Mouse (Mus musculus) retina, adult 2 months (tissue): Measurements from ENCODE around the gene Gm21970.
A peak's percentile ranks its signal among the peaks of the same experiment; 100 is the strongest.

Source experiments
- DNase-seq: peaks from one replicate; pipeline ENCODE4 v3.0.0-alpha.2; 2012; ENCODE audit warnings: low read depth, low spot score

Gene Gm21970

GRCm38 (mm10) chr16:91391421-91391820 lies at the start of gene Gm21970:
TSS of gene Gm21970 (plus strand) at chr16:91391721.
- no peak for DNase-seq

DNA sequence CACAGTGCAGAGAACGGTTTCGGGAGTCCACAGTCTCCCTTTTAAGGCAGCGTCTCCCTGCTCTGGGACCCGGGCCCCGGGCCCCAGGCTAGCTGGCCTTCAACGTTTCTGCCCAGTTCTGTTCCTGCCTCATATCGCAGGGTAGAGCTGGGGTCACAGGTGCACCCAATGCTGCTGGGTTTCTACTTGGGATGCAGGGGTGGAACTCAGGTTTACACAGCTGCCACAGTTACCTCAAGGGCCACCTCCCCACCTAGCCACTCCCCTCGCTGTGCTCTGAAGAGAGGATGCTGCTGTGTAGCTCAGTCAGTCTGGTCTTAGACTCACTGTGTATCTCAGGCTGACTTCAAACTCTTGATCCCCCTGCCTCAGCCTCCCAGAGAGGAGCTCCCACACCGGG lies 45.0 kb upstream of the Gm21970 start:
- DNase-seq: no peak

- DNase-seq: no peak
Measured at GRCm38 (mm10) chr16:91347491-91348263, 43.8 kb upstream of the Gm21970 start.

DNA sequence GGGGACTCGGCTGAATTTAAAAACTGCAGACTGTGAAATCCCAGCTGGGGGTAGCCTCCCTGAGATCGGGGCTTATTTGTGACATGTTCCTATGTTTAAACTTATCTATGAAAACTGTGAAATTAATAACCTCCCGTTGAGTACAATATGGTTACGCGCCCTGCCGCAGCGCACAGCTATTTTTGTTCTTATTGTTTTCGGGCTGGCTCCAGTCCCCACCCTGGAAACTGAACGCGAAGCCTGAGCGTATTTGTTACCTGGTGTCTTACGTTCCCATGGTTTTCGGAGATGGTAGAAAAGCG lies 43.3 kb upstream of the Gm21970 start:
- DNase-seq: no peak

GRCm38 (mm10) chr16:91348588-91349330 lies 42.8 kb upstream of the Gm21970 start:
- DNase-seq: no peak

GRCm38 (mm10) chr16:91352084-91352562 lies 39.4 kb upstream of the Gm21970 start:
- peak; percentile 45 for DNase-seq

GRCm38 (mm10) chr16:91352749-91353148 lies 38.8 kb upstream of the Gm21970 start:
- DNase-seq: no peak

GRCm38 (mm10) chr16:91353177-91353576 lies 38.3 kb upstream of the Gm21970 start:
- DNase-seq: no peak

DNA sequence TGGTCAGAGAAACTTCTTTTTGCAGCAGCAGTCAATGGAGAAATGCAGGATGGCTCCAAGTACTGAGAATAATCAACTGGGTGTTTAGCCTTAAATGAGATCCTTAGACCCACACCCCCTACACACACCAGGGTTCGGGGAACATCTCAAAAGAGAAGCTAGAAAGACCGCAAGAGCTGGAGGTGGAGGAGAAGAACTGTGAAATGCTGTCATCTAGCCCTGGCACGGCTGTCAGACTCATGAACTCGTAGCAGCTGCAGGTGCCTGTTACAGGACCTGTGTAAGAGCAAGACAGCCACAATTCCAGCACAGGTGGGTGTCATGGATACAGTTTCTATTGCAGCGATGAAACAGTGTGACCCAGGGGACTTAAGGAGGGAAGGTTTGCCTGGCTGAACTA lies 37.9 kb upstream of the Gm21970 start:
- DNase-seq: no peak

- DNase-seq: no peak
Measured at GRCm38 (mm10) chr16:91354599-91354998, 36.9 kb upstream of the Gm21970 start.

DNA sequence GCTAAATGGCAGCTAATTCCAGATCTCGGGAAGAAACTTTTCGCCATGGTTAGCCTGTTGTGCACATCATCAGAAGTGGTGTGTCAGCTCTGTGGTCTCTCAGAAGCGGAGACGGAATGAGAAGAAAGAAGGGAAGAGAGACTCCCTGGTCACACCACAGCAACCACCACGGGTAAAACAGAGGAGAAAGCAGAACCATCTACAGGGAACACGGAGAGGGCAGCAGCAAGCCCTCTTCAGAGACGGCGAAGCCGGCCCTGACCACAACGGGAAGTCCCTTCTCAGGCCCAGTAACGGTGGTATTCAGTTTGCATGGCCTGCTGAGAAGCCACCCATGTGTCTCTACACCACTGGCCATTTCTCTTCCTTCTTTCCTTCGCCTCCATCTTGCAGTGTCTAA lies 36.4 kb upstream of the Gm21970 start:
- DNase-seq: no peak

GRCm38 (mm10) chr16:91356760-91357525 lies 34.6 kb upstream of the Gm21970 start:
- DNase-seq: no peak

DNA sequence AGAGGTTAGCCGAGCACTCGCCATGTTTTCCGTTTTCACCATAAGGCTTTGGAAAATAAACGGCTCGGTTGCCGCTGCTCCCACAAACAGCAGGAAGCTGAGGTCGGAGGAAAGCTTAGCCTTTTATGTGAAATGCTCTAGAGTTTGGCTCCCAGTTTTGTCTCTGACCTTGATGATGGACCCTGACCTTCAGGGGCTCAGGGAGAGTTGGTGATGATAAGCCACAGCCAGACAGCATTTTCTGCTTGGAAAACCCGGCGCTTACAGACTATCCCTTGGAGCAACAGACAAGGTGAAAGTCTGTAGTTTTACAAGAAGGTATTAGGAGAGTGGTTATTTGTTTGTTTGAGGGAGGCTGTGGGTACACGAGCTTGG lies 34.0 kb upstream of the Gm21970 start:
- DNase-seq: no peak

DNA sequence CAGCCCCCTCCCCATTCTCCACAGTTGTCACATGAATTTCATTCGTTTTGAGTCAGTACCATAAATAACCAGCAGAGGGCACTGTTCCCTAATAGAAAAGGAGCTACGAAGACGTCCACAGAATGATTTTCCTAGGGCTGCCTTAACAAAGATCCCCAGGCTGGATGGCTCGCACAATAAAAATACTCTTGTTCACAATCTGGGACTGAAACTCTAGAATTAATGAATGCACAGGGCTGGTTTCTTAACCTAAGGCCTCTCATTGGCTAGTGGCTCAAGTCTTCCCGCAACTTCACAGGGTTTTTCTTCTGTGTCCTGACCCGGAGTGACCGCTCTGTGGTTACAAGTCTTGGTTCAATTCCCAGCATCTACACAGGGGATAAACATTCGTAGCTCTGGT lies 33.0 kb upstream of the Gm21970 start:
- DNase-seq: peak; percentile 42

GRCm38 (mm10) chr16:91359531-91359930 lies 32.0 kb upstream of the Gm21970 start:
- no peak for DNase-seq

DNA sequence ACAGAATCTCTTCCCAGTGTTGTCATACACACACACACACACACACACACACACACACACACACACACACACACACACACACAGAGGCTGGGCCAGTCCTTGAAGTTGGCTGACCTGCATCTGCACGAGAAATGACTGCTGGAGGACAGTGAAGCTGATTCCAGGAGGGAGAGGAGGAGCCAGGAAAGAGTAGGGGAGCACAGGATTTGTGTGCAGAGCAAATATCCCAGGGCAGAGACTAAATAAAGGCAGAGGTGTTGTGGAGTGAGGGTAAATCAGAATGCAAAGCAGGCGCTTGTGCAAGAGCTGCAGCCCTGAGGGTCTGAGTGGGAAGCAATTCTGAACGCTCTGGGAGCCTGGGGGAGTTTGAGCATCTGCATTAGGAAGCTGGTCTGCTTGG lies 31.4 kb upstream of the Gm21970 start:
- DNase-seq: no peak

GRCm38 (mm10) chr16:91362006-91362405 lies 29.5 kb upstream of the Gm21970 start:
- DNase-seq: no peak

DNA sequence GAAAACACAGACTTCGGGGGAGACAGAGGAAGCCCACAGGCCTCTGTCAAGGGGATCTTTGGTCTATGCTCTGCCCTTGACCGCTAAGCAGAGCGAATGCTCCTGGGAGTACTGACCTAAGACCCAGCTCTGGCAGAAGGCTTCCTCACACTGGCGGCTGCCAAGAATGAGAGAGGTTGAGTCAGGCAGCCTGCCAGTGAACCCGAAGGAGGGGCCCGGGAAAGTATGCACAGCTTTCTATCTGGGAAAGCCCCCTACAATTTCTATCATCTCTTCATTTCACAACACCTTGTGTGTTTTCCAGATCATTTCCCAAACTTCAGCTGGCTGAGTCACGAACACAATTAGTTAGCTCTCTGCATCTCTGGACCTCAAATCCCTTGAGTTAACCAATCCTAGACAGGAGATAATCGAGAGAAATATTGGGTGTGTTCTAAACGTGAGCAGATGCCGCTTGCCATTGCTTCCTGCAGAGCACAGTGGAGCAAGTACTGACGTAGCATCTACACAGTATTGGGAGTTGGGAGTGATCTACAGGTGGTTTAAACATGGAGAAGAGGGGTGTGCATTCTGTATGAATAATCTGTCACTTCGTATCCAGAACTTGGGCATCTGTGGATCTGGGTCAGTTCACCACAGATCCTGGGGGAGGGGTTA lies 28.8 kb upstream of the Gm21970 start:
- no peak for DNase-seq

GRCm38 (mm10) chr16:91363483-91363882 lies 28.0 kb upstream of the Gm21970 start:
- DNase-seq: no peak

DNA sequence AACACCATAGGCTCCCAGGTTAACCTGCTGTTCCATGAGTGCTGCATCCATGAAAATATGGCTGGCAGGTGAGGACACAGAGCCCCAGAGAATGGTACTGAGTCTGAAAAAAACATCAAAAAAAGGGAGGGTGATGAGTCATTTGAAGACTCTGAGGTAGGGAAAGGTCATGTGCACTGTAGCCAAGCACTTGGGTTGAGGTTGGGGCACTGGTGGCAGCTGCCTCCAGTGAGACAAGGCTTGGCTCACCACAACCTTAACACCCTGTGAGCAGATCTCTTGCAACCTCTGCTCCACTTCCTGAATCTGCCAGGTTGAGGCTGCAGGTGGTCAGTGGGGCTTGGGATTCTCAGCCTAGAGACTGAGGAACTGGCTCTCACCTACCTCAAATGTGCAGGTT lies 25.0 kb upstream of the Gm21970 start:
- DNase-seq: no peak

GRCm38 (mm10) chr16:91367066-91367465 lies 24.5 kb upstream of the Gm21970 start:
- no peak for DNase-seq
